Mouse (Mus musculus): Measurements from ENCODE around the gene Tmem39a.
A peak's percentile ranks its signal among the peaks of the same experiment; 100 is the strongest.

Tmem39a gene

GRCm38 (mm10) chr16:38636682-38637081 lies 78.2 kb downstream of the Tmem39a start:
- no peak for DNase-seq

- peak in 1 of 2 experiments; percentile 15 for DNase-seq
Observed at GRCm38 (mm10) chr16:38637085-38637484, 78.6 kb downstream of the Tmem39a start.
